Mouse (Mus musculus): ENCODE measurements around the gene Tceal8.
"Not testable (repeated sequence)": the region's sequence is repeated elsewhere in the genome, so short reads cannot be mapped to it uniquely, and the experiment has no call there.

Tceal8 gene

DNA sequence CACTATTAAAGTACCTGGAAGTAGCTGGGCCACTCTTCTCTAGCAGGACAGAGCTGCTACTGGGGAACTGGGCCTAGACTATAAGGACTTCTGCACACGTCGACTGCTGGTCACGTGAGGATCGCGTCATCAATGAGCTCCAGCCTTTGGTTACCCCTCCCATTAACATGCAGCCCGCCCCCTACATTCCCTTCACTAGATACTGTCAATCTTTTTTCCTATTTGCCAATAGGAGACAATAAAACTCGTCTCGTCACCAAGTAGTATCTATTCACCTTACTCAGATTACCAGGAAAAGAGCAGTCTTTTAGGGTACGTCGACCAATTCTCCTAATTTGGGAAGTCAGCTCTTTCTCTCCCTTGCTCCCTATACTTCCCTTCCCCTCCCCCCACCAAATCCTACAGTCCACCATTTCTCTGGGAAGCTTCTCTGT is at the start of gene Tceal8:
Gene Tceal8 (minus strand): TSS at position 225 of the 434 bp plus-strand sequence.
- peak; percentile 79 for DNase-seq (ENCODE audit: low spot score)

- DNase-seq (ENCODE audit: low spot score) = no peak
Measured at GRCm38 (mm10) chrX:136216303-136216702, 44.2 kb upstream of the Tceal8 start.

- DNase-seq (ENCODE audit: low spot score) = not testable (repeated sequence)
Measured at GRCm38 (mm10) chrX:136214729-136215677, 42.9 kb upstream of the Tceal8 start, which contains the start of the genes Tceal7 and Bex1. Gene Tceal7 (plus strand): TSS chrX:136214779. Gene Bex1 (minus strand): TSS chrX:136215513.

DNA sequence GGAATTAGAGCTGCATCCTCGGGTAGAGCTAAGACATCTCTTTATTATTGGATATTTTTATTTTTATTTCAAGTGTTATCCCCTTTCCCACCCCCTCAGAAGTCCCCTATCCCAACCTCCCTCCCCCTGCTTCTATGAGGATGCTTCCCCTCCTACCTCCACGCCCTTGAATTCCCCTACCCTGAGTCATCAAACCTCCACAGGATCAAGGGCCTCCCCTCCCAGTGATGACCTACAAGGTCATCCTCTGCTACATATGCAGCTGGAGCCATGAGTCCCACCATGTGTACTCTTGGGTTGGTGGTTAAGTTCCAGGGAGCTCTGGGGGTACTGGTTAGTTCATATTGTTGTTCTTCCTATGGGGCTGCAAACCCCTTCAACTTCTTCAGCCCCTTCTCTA is 41.3 kb upstream of the Tceal8 start:
- DNase-seq (ENCODE audit: low spot score) = no peak

DNA sequence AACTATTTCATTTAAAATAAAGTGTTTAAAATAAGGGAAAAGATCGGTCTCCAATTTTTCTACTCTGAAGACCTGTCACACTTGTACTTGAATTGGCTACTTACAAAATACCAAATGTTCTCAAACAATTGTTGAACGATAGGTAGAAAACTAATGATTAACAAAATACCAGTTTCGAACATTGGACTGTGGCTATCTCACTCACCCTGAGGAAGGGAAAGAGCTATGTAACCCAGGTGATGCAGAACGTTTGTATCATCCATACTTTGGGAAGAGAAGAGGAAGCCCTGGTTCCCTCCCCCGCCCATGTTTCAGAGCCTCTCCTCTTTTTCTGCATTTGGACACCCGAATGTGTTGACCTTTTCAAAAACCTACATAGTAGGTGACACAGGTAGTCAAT is 32.3 kb upstream of the Tceal8 start:
- no peak for DNase-seq (ENCODE audit: low spot score)

DNA sequence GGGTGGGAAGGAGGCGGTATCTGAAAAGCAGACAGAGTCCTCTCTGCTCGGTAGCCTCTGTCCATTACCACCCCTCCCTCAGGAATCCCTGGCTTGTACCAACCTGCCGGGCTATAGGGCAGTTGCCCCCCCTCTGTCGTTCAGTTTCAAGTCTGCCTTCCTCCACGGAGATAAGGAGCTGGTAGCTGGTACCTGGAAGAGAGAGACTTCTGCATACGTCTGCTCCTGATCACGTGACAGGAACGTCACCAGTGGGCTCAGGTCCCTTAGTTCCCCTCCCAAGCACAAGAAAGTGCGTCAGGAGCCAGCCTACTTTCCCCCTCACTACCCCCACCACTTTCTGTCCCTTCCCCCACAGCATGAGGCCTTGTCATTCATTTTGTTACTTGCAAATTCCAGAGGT is 31.5 kb upstream of the Tceal8 start, which contains the start of gene Tceal5:
Gene Tceal5 (minus strand): TSS at position 213 of the 403 bp plus-strand sequence.
- DNase-seq (ENCODE audit: low spot score) = peak; percentile 53

DNA sequence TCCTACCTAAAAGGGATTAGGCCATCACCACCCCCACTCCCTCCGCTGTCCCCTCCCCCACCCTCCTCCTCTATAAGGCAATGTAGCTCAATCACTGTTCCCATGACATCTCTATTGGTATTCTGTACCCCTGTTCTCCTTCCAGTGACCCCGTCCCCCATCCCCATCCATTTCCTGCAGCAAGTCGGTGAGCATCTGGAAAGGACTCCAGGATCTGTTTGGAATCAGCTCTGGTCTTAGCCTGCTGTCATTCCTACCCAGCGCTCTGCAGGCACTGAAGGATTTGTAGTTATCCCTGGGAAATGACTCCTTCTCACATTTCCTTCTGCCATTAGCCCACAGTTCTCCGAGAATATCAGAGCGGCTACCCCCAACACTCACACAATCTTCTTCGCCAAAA is 31.1 kb upstream of the Tceal8 start:
- DNase-seq (ENCODE audit: low spot score) = no peak

GRCm38 (mm10) chrX:136196873-136197272 is 24.7 kb upstream of the Tceal8 start:
- DNase-seq (ENCODE audit: low spot score) = no peak

DNA sequence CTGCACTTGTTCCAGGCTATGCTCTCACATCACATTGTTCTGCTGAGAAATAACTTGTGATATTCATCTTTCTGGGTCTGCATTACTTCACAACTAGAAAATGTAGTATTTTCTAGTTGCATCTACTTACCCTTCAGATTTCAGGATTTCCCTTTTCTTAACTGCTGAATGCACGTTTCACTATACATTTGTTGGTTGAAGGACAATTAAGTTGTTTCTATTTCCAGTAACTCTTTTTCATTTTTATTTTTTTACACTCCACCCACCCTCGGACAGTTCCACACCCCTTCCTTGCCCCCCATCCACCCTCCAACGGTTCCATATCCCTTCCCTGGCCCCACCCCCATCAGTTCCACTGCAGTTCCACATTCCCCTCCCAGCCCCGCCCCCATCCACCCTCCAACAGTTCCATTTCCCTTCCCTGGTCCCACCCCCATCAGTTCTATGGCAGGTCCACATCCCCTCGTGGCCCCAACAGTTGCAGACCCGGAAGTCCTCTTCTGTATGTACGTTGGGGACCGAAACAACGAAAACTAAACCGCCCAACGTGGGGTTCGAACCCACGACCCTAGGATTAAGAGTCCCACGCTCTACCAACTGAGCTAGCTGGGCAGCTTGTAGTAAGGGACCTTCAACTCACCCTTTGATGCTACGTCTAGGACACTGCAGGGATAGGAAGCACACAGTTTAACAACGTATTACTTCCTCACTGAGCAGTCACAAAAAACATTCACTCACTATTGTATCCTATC is 23.2 kb upstream of the Tceal8 start:
- DNase-seq (ENCODE audit: low spot score) = no peak

GRCm38 (mm10) chrX:136183107-136183506 is 11.0 kb upstream of the Tceal8 start:
- DNase-seq (ENCODE audit: low spot score) = no peak

GRCm38 (mm10) chrX:136180897-136181553 is 8.9 kb upstream of the Tceal8 start:
- DNase-seq (ENCODE audit: low spot score) = no peak

GRCm38 (mm10) chrX:136172786-136173185 is 644 bp upstream of the Tceal8 start:
- no peak for DNase-seq (ENCODE audit: low spot score)

- peak; percentile 52 for DNase-seq (ENCODE audit: low spot score)
Measured at GRCm38 (mm10) chrX:136171189-136172117, 689 bp downstream of the Tceal8 start.

DNA sequence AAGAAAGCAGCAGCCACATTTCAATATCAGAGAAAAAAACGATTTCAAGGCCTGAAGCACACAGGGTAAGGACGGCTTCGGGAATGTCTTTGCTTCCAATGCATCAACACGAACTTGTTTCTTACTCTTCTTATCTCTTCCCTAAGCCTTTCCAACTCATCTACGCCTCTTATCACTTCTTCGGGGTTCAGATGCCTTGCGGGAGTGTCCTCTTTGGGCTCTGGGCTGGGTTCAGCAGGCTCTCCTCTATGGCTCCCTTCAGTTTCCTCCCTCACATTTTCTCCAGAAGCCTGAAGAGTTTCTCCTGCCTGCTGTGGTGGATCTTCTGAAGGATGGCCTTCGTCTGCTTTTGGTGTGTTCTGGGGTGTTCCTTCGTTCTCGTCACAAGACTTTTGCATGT is 1.5 kb downstream of the Tceal8 start:
- DNase-seq (ENCODE audit: low spot score) = no peak

DNA sequence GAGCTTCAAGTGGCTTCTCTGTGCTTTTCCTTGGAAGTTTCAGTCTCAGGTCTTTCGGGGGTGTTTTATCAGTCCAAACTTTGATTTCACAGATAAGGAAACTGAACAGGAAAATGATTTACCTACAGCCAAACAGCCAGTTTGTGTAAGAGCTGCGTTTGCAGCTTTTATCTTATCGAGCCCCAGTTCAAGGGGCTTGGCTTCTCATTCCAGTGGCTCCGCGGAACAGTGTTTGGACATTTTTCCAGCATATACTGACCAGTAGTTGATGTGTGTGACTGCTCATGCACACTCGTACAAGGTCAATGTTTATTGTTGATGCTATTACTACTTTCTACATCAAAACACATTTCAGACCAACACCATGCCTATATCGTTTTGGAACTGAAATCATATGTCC is 27.9 kb downstream of the Tceal8 start:
- DNase-seq (ENCODE audit: low spot score) = no peak

GRCm38 (mm10) chrX:136143711-136144110 is 28.4 kb downstream of the Tceal8 start:
- DNase-seq (ENCODE audit: low spot score) = no peak

DNA sequence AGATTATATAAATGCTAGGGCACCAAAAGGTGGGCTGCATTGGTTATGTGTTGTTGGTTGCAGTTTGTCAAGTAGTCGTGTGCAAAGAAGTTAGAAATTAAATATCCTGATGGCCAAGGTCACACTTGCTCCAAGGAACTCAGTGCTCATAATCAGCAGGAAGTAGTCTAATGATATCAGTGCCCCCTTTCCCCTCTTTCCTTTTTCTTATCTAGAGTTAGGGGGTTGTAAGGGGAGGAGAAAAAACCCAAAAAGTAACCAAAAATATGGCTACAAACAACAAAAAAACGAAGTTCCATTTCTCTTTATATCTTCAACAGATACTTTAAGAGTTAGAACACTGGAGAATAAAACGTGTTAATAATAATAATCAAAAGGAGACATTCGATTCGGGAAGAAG is 30.8 kb downstream of the Tceal8 start:
- DNase-seq (ENCODE audit: low spot score) = no peak

DNA sequence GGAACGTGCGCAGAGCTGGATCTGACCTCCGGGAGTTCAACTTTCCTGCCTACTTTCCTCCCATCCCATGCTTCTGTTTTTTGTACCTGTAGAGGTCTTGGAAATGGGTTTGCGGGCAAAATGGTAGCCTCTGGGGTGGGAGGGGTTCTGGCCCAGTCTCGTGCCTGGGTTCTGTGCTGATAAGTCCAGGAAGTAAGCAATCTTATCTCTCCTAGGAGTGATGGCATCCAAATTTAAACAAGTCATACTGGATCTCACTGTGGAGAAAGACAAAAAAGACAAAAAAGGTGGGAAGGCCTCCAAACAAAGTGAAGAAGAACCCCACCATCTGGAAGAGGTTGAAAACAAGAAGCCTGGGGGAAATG is 32.5 kb downstream of the Tceal8 start:
- not testable (repeated sequence) for DNase-seq (ENCODE audit: low spot score)

GRCm38 (mm10) chrX:136138827-136139639 is 33.1 kb downstream of the Tceal8 start, which contains the start of gene Bex4:
Gene Bex4 (plus strand): TSS chrX:136138996.
- DNase-seq (ENCODE audit: low spot score) = not testable (repeated sequence)

DNA sequence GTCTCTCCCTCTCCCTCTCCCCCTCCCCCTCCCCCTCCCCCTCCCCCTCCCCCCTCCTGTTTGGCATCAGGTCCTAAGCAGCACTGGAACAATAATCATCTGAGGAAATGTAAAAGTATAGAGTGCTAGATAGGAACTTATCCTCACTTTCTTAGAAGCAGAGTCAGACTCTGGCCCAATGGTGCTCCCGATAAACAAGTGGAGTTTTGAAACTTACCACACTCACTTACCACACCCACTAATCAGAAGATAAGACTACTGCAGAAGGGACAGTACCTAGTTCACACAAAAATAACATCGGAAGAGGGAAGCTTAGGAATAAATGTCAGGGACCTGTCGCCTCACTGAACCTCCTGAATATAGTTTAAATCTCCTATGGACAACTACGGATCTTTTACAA is 36.6 kb downstream of the Tceal8 start:
- DNase-seq (ENCODE audit: low spot score) = no peak
